Mouse (Mus musculus): ENCODE measurements around the gene Slc1a7. TPM values are rescaled to one million over a fixed set of nuclear protein-coding genes. Genes with fewer than 3 reads are reported as not detected.

The Slc1a7 gene
- 0.08 TPM in 2 replicates for polyA plus RNA-seq (2012; rRNA removed)

DNA sequence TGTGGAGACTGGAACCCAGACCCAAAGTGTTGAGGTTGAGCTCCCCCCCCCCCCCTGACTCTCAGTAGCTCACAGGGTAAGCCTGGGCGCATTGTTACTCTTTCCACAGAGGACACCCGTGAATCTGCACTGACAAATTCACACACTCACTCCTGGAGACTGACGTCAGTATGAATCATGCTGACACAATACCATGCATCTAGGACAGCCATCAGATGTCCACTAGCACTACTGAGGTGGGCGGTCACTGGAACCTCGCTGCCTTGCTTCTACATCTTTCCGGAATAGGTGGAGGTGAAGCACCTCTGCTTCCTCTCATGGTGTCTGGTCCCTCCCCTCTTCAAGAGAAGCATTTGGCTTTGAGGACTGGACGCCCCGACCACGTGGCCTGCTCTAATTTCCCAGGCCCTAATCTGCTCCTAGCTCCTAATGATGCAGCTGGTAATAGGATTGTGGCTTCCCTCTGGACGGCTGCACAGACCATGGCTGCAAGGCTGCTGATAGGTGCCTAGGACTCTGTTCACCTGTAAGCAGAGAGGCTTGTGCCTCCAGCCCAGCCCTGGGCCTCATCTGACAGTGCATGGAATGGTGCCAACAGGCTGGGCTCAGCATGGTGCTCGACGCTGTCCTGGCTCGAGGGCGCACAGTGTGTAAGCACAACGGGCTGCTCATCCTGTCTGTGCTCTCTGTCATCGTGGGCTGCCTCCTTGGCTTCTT lies at the start of gene Slc1a7:
Gene Slc1a7 (plus strand): TSS at position 367 of the 717 bp plus-strand sequence.
- Histone ChIP-seq H3K4me1 (ENCODE audit: control insufficient read depth, insufficient read depth, low read length) (no peaks in the 10 kb centered on the region), H3K27ac (ENCODE audit: insufficient read depth, low read length) (no peak within 1 kb of the TSS), H3K4me3 (ENCODE audit: insufficient read depth, low read length) (no peak within 1 kb of the TSS)
- no peak for TF ChIP-seq CTCF (IDR thresholded peaks at IDR 0.05; ENCODE audit: extremely low read depth, insufficient read depth, low read length)
- no peak for TF ChIP-seq POLR2A (IDR thresholded peaks at IDR 0.05; ENCODE audit: extremely low read depth, insufficient read depth, low read length)

DNA sequence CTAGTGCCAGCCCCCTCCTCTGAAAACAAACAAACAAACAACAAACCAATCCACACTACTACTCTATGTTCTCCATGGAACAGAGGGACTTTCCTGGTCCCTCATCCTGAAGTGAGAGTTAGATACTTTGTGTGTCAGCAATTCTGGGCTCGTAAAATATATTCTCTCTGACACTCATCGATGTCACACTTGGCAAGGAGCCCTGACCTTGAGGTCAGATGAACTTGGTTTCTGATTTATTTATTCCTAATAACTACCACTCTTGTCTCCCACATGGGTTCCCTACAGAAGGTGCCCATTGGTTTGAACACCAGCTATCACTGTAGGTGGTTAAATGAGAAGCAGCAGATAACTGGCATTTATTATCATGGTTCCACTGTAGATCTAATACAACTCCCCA lies 47.8 kb upstream of the Slc1a7 start:
- Histone ChIP-seq H3K4me1 (ENCODE audit: control insufficient read depth, insufficient read depth, low read length) (no peaks in the 10 kb centered on the region), H3K27ac (ENCODE audit: insufficient read depth, low read length) (no peak overlapping the region), H3K4me3 (ENCODE audit: insufficient read depth, low read length) (no peak overlapping the region)
- no peak for TF ChIP-seq CTCF (IDR thresholded peaks at IDR 0.05; ENCODE audit: extremely low read depth, insufficient read depth, low read length)
- TF ChIP-seq POLR2A (IDR thresholded peaks at IDR 0.05; ENCODE audit: extremely low read depth, insufficient read depth, low read length): no peak

DNA sequence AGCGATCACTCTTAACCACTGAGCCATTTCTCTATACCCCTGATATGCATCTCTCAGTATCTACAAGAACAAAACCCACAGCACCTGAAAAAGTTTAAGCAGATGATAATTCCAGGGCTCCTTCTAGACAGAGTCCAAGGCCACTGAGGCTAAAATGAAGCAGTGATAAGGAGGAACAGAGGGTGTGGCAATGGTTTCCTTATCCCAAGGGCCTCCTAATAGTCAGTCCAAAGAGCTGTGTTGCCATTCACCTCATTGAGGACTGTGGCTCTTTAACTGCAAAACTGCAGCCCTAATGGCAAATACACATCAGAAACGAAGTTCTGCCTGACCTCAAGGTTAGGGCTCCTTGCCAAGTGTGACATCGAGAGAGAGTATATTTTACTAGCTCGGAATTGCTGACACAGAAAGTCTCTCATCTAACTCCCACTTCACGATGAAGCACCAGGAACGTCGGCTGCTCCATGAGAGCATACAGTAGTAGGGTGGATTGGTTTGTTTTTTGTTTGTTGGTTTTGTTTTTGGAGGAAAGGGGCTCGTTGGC lies 46.9 kb upstream of the Slc1a7 start:
- H3K4me1 ChIP-seq (ENCODE audit: control insufficient read depth, insufficient read depth, low read length): no peaks in the 10 kb centered on the region
- no peak overlapping the region for H3K27ac ChIP-seq (ENCODE audit: insufficient read depth, low read length)
- no peak for TF ChIP-seq POLR2A (IDR thresholded peaks at IDR 0.05; ENCODE audit: extremely low read depth, insufficient read depth, low read length)
- no peak for TF ChIP-seq CTCF (IDR thresholded peaks at IDR 0.05; ENCODE audit: extremely low read depth, insufficient read depth, low read length)
- H3K4me3 ChIP-seq (ENCODE audit: insufficient read depth, low read length): no peak overlapping the region

DNA sequence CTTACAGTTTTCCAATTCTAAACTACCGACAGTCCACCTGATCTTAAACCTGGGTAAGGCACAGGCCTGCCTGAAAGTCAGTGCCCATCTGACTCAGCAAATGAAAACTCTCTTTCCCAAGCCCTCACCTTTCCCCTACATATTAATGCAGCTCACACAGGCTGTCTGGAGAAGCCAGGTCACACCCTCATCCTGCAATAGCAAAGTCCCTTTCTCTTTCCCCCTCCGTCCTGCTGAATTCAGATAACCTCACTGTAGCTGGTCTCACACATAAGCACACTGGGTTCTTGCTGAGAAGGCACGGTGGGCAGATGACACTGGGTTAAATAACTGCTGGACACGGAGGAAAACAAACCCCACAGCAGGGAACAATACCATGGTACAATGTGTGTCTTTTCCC lies 46.2 kb upstream of the Slc1a7 start:
- 0 out of 2 replicates have a peak overlapping the region, but pooled peaks have one; percentile 1 for H3K27ac ChIP-seq (ENCODE audit: insufficient read depth, low read length)
- TF ChIP-seq CTCF (IDR thresholded peaks at IDR 0.05; ENCODE audit: extremely low read depth, insufficient read depth, low read length) (no peak), POLR2A (IDR thresholded peaks at IDR 0.05; ENCODE audit: extremely low read depth, insufficient read depth, low read length) (no peak)
- no peak overlapping the region; the same call in 1 of the 2 replicates for H3K4me3 ChIP-seq (ENCODE audit: insufficient read depth, low read length)

GRCm38 (mm10) chr4:107923145-107923802 lies 44.9 kb upstream of the Slc1a7 start, which contains the start of gene Cpt2:
Gene Cpt2 (minus strand): TSS chr4:107923610.
- TF ChIP-seq POLR2A (IDR thresholded peaks at IDR 0.05; ENCODE audit: extremely low read depth, insufficient read depth, low read length) (peak; percentile 40; the same call in 1 of the 2 replicates), CTCF (IDR thresholded peaks at IDR 0.05; ENCODE audit: extremely low read depth, insufficient read depth, low read length) (no peak)
- H3K4me3 ChIP-seq (ENCODE audit: insufficient read depth, low read length): peak within 1 kb of the TSS; percentile 55
- peak within 1 kb of the TSS; percentile 78; the same call in 1 of the 2 replicates for H3K27ac ChIP-seq (ENCODE audit: insufficient read depth, low read length)
- no peaks in the 10 kb centered on the region for H3K4me1 ChIP-seq (ENCODE audit: control insufficient read depth, insufficient read depth, low read length)

More for the DNA sequence above, 46.2 kb upstream of the Slc1a7 start:
- no peaks in the 10 kb centered on the region for H3K4me1 ChIP-seq (ENCODE audit: control insufficient read depth, insufficient read depth, low read length)

GRCm38 (mm10) chr4:107923803-107924194 lies 44.3 kb upstream of the Slc1a7 start:
- no peak overlapping the region; the same call in 1 of the 2 replicates for H3K4me3 ChIP-seq (ENCODE audit: insufficient read depth, low read length)
- H3K4me1 ChIP-seq (ENCODE audit: control insufficient read depth, insufficient read depth, low read length): no peaks in the 10 kb centered on the region
- no peak overlapping the region for H3K27ac ChIP-seq (ENCODE audit: insufficient read depth, low read length)
- no peak for TF ChIP-seq POLR2A (IDR thresholded peaks at IDR 0.05; ENCODE audit: extremely low read depth, insufficient read depth, low read length)
- no peak for TF ChIP-seq CTCF (IDR thresholded peaks at IDR 0.05; ENCODE audit: extremely low read depth, insufficient read depth, low read length)

DNA sequence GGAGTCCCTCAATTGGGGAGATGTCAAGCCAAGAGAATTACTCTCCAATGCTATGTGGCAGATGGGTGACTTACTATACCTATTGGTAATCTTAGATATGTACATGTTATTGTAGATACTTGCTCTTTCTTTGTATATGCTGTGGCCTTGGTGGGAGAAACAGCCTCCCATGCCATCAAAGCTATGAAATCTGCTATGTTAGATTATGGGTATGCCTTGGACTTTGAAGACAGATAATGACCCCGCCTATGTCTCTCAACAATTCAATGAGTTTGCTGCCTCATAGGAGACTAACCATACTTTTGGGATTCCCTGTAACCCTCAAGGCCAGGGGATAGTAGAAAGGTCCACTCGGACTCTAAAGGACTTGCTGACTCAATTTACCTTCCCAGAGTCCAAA lies 39.9 kb upstream of the Slc1a7 start:
- Histone ChIP-seq H3K4me3 (ENCODE audit: insufficient read depth, low read length) (no peak overlapping the region), H3K4me1 (ENCODE audit: control insufficient read depth, insufficient read depth, low read length) (no peaks in the 10 kb centered on the region), H3K27ac (ENCODE audit: insufficient read depth, low read length) (no peak overlapping the region)
- TF ChIP-seq POLR2A (IDR thresholded peaks at IDR 0.05; ENCODE audit: extremely low read depth, insufficient read depth, low read length) (no peak), CTCF (IDR thresholded peaks at IDR 0.05; ENCODE audit: extremely low read depth, insufficient read depth, low read length) (no peak)

DNA sequence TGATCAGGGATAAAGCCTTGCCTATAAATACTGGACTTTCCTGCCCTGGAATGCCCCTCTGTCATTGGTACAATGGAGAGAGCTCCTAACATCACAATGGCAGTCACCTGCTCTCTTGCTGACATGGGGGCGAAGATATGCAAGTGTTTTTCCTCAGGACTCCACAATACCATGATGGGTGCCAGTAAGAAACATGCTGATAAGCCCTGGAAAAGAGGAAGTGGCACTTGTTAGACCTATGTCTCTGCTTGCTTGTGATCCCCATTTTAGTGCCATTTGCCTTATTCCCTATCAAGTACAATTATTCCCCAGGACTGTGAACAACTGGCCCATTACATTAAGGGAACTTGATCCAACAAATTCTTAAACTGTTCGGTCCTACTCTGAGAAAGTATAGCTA lies 39.4 kb upstream of the Slc1a7 start:
- TF ChIP-seq POLR2A (IDR thresholded peaks at IDR 0.05; ENCODE audit: extremely low read depth, insufficient read depth, low read length): no peak
- TF ChIP-seq CTCF (IDR thresholded peaks at IDR 0.05; ENCODE audit: extremely low read depth, insufficient read depth, low read length): no peak
- Histone ChIP-seq H3K4me3 (ENCODE audit: insufficient read depth, low read length) (no peak overlapping the region), H3K27ac (ENCODE audit: insufficient read depth, low read length) (no peak overlapping the region), H3K4me1 (ENCODE audit: control insufficient read depth, insufficient read depth, low read length) (no peaks in the 10 kb centered on the region)

DNA sequence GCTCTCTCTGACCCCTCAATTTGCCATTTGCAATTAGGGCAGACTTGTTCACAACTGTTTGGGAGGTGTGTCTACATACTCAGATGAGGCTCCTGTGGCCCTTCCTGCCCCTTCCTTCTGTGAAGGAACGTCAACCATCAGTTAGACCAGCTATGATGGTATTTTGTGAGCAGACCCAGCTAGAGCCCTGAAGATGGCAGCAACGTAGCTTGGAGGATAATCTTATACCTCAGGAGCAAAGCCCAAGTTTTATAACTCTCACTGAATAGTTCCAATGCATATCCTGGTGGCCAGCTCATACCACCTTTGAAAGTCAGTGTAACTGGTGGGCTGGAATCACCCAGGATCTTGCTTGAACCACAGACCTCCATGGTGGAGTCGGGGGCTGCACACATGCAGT lies 36.7 kb upstream of the Slc1a7 start:
- no peak overlapping the region for H3K27ac ChIP-seq (ENCODE audit: insufficient read depth, low read length)
- no peak overlapping the region for H3K4me3 ChIP-seq (ENCODE audit: insufficient read depth, low read length)
- H3K4me1 ChIP-seq (ENCODE audit: control insufficient read depth, insufficient read depth, low read length): no peaks in the 10 kb centered on the region
- TF ChIP-seq POLR2A (IDR thresholded peaks at IDR 0.05; ENCODE audit: extremely low read depth, insufficient read depth, low read length): no peak
- TF ChIP-seq CTCF (IDR thresholded peaks at IDR 0.05; ENCODE audit: extremely low read depth, insufficient read depth, low read length): 0 out of 2 replicates have a peak, but pooled peaks have one; percentile 32

All from cortical plate, adult 2 months (tissue).